Mouse (Mus musculus) intestine, embryonic 14.5 days (tissue): Measurements from ENCODE around the gene Hdac8. TPM values are rescaled to one million over a fixed set of nuclear protein-coding genes. Genes with fewer than 3 reads are reported as not detected.

ENCODE experiments used
- ATAC-seq: fragments of 200-750 bp; cut with Nextera tagmentation; replicated peaks from 2 replicates; pipeline ENCODE4 v1.8.0; 2017; ENCODE audit warnings: low read depth, moderate number of reproducible peaks, moderate TSS enrichment, moderate library complexity; ENCODE audit not compliant: low FRiP score, low TSS enrichment
- DNase-seq: peaks from one replicate; pipeline ENCODE4 v3.0.0-alpha.2; 2018; ENCODE audit warnings: low spot score
- H3K27ac ChIP-seq: fragments of 300-500 bp; sonication (generic); 2 replicates; pipeline ENCODE4 v1.5.1; 2014; ENCODE audit warnings: low read depth, mild to moderate bottlenecking, control low read depth
- H3K27me3 ChIP-seq: fragments of 300-500 bp; sonication (generic); replicated peaks from 2 replicates; pipeline ENCODE4 v1.6.1; 2014; ENCODE audit warnings: low read length, control low read depth; ENCODE audit not compliant: control insufficient read depth, insufficient read depth
- H3K36me3 ChIP-seq: fragments of 300-500 bp; sonication (generic); 2 replicates; pipeline ENCODE4 v1.6.1; 2014; ENCODE audit warnings: low read length, control low read depth; ENCODE audit not compliant: control insufficient read depth, insufficient read depth
- H3K4me1 ChIP-seq: fragments of 300-500 bp; sonication (generic); replicated peaks from 2 replicates; pipeline ENCODE4 v1.6.1; 2014; ENCODE audit warnings: low read length, control low read depth, mixed read lengths; ENCODE audit not compliant: control insufficient read depth, insufficient read depth
- H3K4me2 ChIP-seq: fragments of 300-500 bp; sonication (generic); 2 replicates; pipeline ENCODE4 v1.6.1; 2014; ENCODE audit warnings: low read length
- H3K4me3 ChIP-seq: fragments of 300-500 bp; sonication (generic); 2 replicates; pipeline ENCODE4 v1.5.1; 2014; ENCODE audit warnings: low read depth, low read length, control low read depth, mixed read lengths
- H3K9ac ChIP-seq: fragments of 300-500 bp; sonication (generic); 2 replicates; pipeline ENCODE4 v1.6.1; 2014; ENCODE audit warnings: mild to moderate bottlenecking, low read length
- H3K9me3 ChIP-seq: fragments of 300-500 bp; sonication (generic); 2 replicates; pipeline ENCODE4 v1.6.1; 2016; ENCODE audit warnings: low read length, control low read depth; ENCODE audit not compliant: control insufficient read depth
- WGBS: fragments of 180-500 bp; shearing (Covaris S2); extraction: QIAGEN DNeasy Blood & Tissue Kit; methylation state at CpG from one replicate; pipeline ENCODE4 v1.1.7; 2014; 5-methylcytosine and 5-hydroxymethylcytosine counted together
- polyA plus RNA-seq: library from polyadenylated mRNA; unstranded; fragments of >200 nt; fragmentation: Nextera tagmentation; extraction: Ambion mirVana; gene quantifications from 2 replicates; pipeline ENCODE4 v1.2.1, GENCODE M21; 2014

Gene Hdac8
- polyA plus RNA-seq, 1 experiment from 2014 or later, result 1.6 TPM

- 0 out of 2 replicates have a peak, but pooled peaks cover 2% of the 10 kb centered on the region for H3K27me3 ChIP-seq
- H3K9ac ChIP-seq, result no peak overlapping the region
- no peak overlapping the region for H3K27ac ChIP-seq
- no peak overlapping the region for H3K4me2 ChIP-seq
- no peaks in the 10 kb centered on the region for H3K36me3 ChIP-seq
- H3K4me1 ChIP-seq, result no peaks in the 10 kb centered on the region
- ATAC-seq (no peak), DNase-seq (peak; percentile 83)
- WGBS, result 32% methylated on average over 3 of the region's 3 CpGs
- H3K4me3 ChIP-seq, result no peak overlapping the region
- no peaks in the 10 kb centered on the region for H3K9me3 ChIP-seq
Observed at GRCm38 (mm10) chrX:102476784-102477183, 28.4 kb downstream of the Hdac8 start.

- Histone ChIP-seq H3K36me3 (no peaks in the 10 kb centered on the region), H3K4me3 (no peak overlapping the region), H3K9me3 (no peaks in the 10 kb centered on the region), H3K4me1 (no peaks in the 10 kb centered on the region), H3K9ac (no peak overlapping the region), H3K4me2 (no peak overlapping the region), H3K27ac (no peak overlapping the region), H3K27me3 (0 out of 2 replicates have a peak, but pooled peaks cover 2% of the 10 kb centered on the region)
- ATAC-seq (no peak), DNase-seq (no peak)
- WGBS, result 85% methylated on average over 5 of the region's 5 CpGs
Observed at GRCm38 (mm10) chrX:102475555-102475954, 29.6 kb downstream of the Hdac8 start.

DNA sequence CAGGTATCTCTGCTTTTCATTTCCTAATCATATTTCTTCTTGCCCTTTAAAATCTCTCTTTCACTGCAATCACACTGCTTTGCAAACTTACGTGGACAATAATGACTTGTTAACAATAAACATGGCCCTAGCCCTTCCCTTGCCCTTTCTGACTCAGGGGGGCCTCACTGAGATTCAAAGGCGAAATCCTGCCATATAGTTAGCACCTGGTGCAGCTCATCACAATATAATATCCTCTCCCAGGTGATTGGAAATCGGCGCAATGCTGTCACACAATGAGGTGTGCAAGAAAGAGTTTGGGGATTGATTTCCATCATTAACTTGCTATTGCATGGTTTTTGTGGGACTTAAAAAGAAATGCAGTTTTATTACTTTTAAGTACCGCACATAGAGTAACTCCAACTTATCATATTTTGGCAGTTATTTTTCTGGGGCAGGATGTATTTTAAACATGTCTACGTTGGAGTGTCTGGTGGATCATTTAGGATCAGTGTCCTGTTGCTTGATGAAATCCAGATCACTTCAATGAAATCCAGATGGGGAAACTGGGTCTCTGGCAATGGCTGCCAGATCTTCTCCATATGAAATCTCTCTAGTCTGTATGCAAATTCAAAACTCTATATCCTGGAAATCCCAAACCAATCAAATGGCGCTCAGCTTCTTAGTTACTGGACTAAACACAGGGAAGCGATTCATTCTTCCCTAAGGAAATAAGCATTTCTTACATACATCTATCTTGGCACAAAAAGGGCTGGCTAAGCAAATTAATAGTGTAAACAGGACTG is 86.6 kb downstream of the Hdac8 start:
- no peaks in the 10 kb centered on the region for H3K9me3 ChIP-seq
- no peak overlapping the region for H3K4me3 ChIP-seq
- ATAC-seq, result no peak
- no peak for DNase-seq
- H3K4me1 ChIP-seq, result no peaks in the 10 kb centered on the region
- H3K36me3 ChIP-seq, result no peaks in the 10 kb centered on the region
- H3K9ac ChIP-seq, result no peak overlapping the region
- no peak overlapping the region for H3K27ac ChIP-seq
- H3K4me2 ChIP-seq, result no peak overlapping the region
- 0 out of 2 replicates have a peak, but pooled peaks cover 12% of the 10 kb centered on the region for H3K27me3 ChIP-seq
- WGBS, result 50% methylated on average over 8 of the region's 8 CpGs

DNA sequence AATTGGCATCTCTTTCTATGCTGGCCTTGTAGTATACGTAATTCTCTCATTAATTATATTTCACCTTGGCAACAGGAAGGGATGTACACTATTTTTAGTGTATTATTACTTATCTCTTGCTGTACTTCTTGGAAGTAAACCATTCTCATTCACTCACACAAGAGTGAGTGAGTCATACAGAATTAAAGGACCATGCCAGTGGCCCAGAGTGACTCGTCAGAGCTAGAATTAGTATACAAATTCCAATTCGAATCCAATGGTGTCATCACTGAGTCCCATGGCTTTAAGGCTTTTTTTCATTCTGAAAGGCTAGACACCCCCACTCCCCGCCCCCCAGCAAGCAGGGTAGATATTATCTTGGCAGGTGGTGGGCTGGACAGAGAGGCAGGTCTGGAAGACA is 88.2 kb downstream of the Hdac8 start:
- ATAC-seq (no peak), DNase-seq (no peak)
- Histone ChIP-seq H3K36me3 (no peaks in the 10 kb centered on the region), H3K27me3 (0 out of 2 replicates have a peak, but pooled peaks cover 12% of the 10 kb centered on the region), H3K4me1 (no peaks in the 10 kb centered on the region), H3K4me3 (no peak overlapping the region), H3K27ac (no peak overlapping the region), H3K9ac (no peak overlapping the region), H3K4me2 (no peak overlapping the region), H3K9me3 (no peaks in the 10 kb centered on the region)
- WGBS, result 73% methylated on average over 4 of the region's 4 CpGs

DNA sequence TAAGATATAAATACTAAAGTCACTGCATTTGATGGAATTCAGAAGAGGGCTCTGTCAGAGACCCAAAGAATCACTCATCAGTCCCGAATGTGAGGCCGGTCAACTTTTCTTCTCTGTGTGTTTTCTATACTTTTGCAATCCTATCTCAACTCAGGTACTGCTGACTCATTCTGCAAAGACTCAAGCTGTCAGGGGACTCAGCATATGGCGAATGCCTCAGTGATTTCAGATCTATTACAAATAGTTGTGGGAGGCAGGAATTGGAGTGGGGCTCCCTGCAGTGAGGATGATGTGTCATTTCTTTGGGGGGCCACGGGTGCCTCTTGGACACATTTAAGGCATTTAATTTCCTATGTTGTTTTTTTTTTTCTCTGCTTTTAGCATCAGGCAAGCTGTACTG is 88.8 kb downstream of the Hdac8 start:
- H3K36me3 ChIP-seq, result no peaks in the 10 kb centered on the region
- H3K27ac ChIP-seq, result no peak overlapping the region
- H3K4me1 ChIP-seq, result no peaks in the 10 kb centered on the region
- 60% methylated on average over 4 of the region's 4 CpGs for WGBS
- H3K4me2 ChIP-seq, result no peak overlapping the region
- DNase-seq, result no peak
- no peak overlapping the region for H3K4me3 ChIP-seq
- 0 out of 2 replicates have a peak, but pooled peaks cover 13% of the 10 kb centered on the region for H3K27me3 ChIP-seq
- no peaks in the 10 kb centered on the region for H3K9me3 ChIP-seq
- ATAC-seq, result no peak
- no peak overlapping the region for H3K9ac ChIP-seq

DNA sequence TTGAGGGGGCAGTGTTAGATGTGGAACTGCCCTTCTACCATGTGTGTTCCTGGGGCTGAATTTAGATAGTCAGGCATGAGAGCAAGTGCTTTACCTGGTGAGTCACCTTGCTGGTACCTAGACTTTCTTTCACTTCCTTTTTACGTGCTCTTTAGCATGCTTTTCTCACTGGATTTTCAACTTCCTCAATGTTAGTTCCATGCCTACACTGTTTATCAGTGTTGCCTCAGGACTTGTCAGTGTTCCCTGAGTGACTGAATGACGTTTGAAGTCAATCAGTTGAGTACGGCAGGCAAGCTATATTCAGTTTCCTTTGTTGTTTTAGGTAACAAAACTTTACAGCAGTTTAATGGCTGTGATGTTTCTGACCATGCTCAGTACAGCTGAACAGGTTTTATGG is 120.4 kb downstream of the Hdac8 start:
- H3K36me3 ChIP-seq, result no peaks in the 10 kb centered on the region
- H3K4me2 ChIP-seq, result no peak overlapping the region
- DNase-seq, result no peak
- H3K4me1 ChIP-seq, result no peaks in the 10 kb centered on the region
- H3K27ac ChIP-seq, result no peak overlapping the region
- H3K4me3 ChIP-seq, result no peak overlapping the region
- no peak for ATAC-seq
- 0 out of 2 replicates have a peak, but pooled peaks cover 2% of the 10 kb centered on the region for H3K27me3 ChIP-seq
- H3K9ac ChIP-seq, result no peak overlapping the region
- no peaks in the 10 kb centered on the region for H3K9me3 ChIP-seq
- WGBS, result 75% methylated on average over 3 of the region's 3 CpGs

DNA sequence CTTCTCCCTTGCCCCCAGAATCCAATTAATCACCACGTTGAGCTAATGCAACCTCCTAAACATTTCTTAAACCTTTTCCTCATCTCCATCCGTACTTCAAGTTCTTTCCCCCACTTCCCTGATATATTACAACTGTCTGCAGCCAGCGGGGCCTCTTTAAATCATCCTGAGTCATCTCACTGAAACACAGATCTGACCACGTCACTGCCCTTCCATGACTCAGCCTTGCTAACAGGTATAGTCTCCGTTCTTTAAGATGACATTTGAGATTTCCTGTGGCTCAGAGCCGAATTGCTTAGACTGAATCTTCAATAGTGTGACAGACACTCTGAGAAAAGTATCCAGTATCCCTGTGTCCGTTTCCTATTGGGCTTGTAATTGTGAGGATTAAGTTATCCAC is 122.0 kb downstream of the Hdac8 start:
- Histone ChIP-seq H3K9me3 (no peaks in the 10 kb centered on the region), H3K4me3 (no peak overlapping the region), H3K9ac (no peak overlapping the region), H3K4me2 (no peak overlapping the region), H3K27me3 (0 out of 2 replicates have a peak, but pooled peaks cover 2% of the 10 kb centered on the region), H3K27ac (no peak overlapping the region), H3K36me3 (no peaks in the 10 kb centered on the region), H3K4me1 (no peaks in the 10 kb centered on the region)
- DNase-seq (no peak), ATAC-seq (no peak)
- WGBS, result 47% methylated on average over 7 of the region's 7 CpGs

DNA sequence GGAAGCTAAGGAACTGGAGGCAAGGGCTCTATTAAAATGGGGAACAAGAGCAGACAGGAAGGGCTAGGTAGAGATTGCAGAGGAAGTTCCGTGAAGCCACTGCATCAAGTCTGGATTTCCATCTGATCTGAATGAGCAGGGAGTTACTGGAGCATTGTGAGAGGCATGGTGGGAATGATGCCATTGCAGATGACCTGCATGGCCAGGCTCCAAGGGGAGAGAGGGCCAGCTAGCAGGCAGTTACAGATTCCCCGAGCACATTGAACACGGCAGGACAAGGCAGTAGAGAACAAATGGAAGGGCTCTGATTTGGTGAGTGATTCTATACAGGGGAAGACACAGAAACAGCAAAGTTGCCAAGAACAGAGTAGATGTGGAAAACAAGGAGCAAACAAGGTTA is 138.6 kb downstream of the Hdac8 start:
- ATAC-seq, result no peak
- H3K4me1 ChIP-seq, result no peaks in the 10 kb centered on the region
- no peak overlapping the region for H3K4me2 ChIP-seq
- DNase-seq, result no peak
- no peaks in the 10 kb centered on the region for H3K36me3 ChIP-seq
- H3K4me3 ChIP-seq, result no peak overlapping the region
- no peak overlapping the region for H3K27ac ChIP-seq
- H3K9ac ChIP-seq, result no peak overlapping the region
- WGBS, result 86% methylated on average over 3 of the region's 3 CpGs
- no peaks in the 10 kb centered on the region for H3K27me3 ChIP-seq
- no peaks in the 10 kb centered on the region for H3K9me3 ChIP-seq

DNA sequence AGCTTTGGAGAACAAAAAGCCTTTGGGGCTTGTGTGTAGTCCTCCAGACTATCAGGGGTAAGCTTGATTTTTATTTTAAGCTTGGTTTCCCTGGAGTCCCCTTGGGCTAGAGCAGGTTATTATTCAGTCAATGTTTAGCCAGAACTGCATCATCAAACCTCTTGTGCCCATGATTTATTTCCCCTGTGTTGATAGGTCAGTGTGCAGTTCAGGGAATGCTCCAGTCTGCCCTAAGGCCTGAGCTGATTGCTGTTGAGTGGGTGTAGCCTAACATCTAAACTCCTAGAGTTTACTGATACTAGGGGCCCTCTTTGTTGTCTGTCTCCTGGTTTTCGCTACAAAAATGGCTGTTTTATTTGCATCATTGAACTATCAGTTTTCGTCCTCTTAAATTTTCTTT is 142.9 kb downstream of the Hdac8 start:
- H3K27me3 ChIP-seq, result 0 out of 2 replicates have a peak, but pooled peaks cover 4% of the 10 kb centered on the region
- ATAC-seq, result no peak
- no peak overlapping the region for H3K9ac ChIP-seq
- H3K27ac ChIP-seq, result no peak overlapping the region
- H3K4me1 ChIP-seq, result no peaks in the 10 kb centered on the region
- WGBS, result 74% methylated on average over 2 of the region's 2 CpGs
- no peaks in the 10 kb centered on the region for H3K36me3 ChIP-seq
- no peaks in the 10 kb centered on the region for H3K9me3 ChIP-seq
- H3K4me3 ChIP-seq, result no peak overlapping the region
- no peak overlapping the region for H3K4me2 ChIP-seq
- no peak for DNase-seq
